Mouse (Mus musculus) midbrain, embryonic 10.5 days (tissue): ENCODE data around the gene Ceacam2. TPM values are rescaled to one million over a fixed set of nuclear protein-coding genes. Genes with fewer than 3 reads are reported as not detected.
"Not testable (repeated sequence)": the region's sequence is repeated elsewhere in the genome, so short reads cannot be mapped to it uniquely, and the experiment has no call there.

Experiments used
- DNase-seq: peaks from one replicate; pipeline ENCODE4 v3.0.0-alpha.2; 2017; ENCODE audit warnings: low spot score
- H3K27ac ChIP-seq: fragments of 300-500 bp; sonication (generic); replicated peaks from 2 replicates; pipeline ENCODE4 v1.5.1; 2016; ENCODE audit warnings: mild to moderate bottlenecking
- H3K27me3 ChIP-seq: fragments of 300-500 bp; sonication (generic); 2 replicates; pipeline ENCODE4 v1.6.1; 2016; ENCODE audit warnings: low read depth, mild to moderate bottlenecking; ENCODE audit not compliant: poor library complexity, severe bottlenecking
- H3K36me3 ChIP-seq: fragments of 300-500 bp; sonication (generic); 2 replicates; pipeline ENCODE4 v1.6.1; 2016; ENCODE audit warnings: mild to moderate bottlenecking, moderate library complexity
- H3K4me1 ChIP-seq: fragments of 300-500 bp; sonication (generic); 2 replicates; pipeline ENCODE4 v1.6.1; 2016
- H3K4me3 ChIP-seq: fragments of 300-500 bp; sonication (generic); 2 replicates; pipeline ENCODE4 v1.5.1; 2016; ENCODE audit warnings: mild to moderate bottlenecking, moderate library complexity
- H3K9me3 ChIP-seq: fragments of 300-500 bp; sonication (generic); replicated peaks from 2 replicates; pipeline ENCODE4 v1.6.1; 2016; ENCODE audit warnings: mild to moderate bottlenecking
- WGBS: fragments of 180-500 bp; shearing (Covaris S2); methylation state at CpG from one replicate; pipeline ENCODE4 v1.1.7; 2016; 5-methylcytosine and 5-hydroxymethylcytosine counted together
- polyA plus RNA-seq: library from polyadenylated mRNA; unstranded; fragments of >200 nt; fragmentation: Nextera tagmentation; extraction: Ambion mirVana; gene quantifications from 2 replicates; pipeline ENCODE4 v1.2.1, GENCODE M21; 2016

Gene Ceacam2
- polyA plus RNA-seq, 1 experiment from 2014 or later: not detected

DNA sequence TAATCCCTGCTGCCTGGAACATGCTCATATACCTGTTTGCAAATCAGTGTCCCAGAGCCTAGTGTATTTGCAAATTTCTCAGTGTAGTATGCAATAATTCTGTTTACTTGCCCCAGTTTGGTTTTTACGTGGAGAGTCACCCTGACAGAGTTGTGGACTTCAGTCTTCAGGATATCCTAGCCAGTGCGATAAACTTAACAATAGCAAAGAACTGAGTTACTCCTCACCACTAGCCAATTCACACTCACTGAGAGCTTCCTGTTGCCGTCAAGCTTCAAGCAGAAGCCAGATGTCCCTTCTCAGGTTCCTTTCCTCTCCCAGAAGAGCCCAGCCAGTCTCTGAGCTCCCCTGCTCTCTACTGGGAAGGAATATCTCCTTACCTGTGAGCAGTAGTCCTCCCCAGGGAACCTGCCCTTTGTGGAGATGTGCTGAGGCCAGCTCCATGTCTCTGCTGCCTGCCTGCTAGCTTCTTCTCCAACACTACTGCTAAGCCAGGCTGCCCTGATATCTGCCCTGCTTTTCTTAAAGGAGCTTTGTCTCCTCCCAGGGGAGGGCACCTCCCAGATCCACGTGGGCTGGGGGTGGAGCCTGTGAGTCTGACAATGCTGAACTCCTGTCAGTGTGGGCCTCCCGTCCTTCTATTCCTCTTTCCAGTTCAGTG, 62.4 kb downstream of the Ceacam2 start, which contains the start of gene Ceacam1:
Ceacam1 (minus strand) TSS at position 513 of the 661 bp plus-strand sequence.
- not testable (repeated sequence) for H3K27me3 ChIP-seq, H3K4me3 ChIP-seq, H3K4me1 ChIP-seq, H3K36me3 ChIP-seq, DNase-seq, H3K9me3 ChIP-seq, H3K27ac ChIP-seq
- 41% methylated on average over 5 of the region's 5 CpGs for WGBS

DNA sequence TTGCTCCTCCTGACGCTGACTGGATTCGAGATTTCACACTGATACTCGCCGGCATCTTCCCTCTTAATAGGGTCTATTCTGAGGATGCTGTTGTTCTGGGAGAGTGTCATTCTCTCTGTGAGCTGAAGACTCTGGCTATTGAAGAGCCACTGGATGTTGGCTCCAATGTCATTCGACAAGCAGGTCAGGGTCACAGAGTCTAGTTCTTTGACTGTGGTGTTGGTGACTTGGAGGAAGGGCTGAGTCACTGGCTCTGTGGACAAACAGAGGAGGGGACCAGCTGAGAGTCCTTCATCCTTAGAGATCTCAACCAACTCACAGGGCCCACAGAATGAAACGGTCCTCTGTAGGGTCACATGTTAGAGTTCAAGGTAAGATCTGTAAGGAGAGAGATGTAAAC, 67.8 kb downstream of the Ceacam2 start:
- H3K4me3 ChIP-seq: not testable (repeated sequence)
- WGBS: 89% methylated on average over 6 of the region's 6 CpGs

More for the DNA sequence above, 67.8 kb downstream of the Ceacam2 start:
- not testable (repeated sequence) for DNase-seq, H3K4me1 ChIP-seq, H3K9me3 ChIP-seq, H3K27me3 ChIP-seq, H3K36me3 ChIP-seq, H3K27ac ChIP-seq

Other genes with a start within 250 kb of the Ceacam2 start
- 293 and 325 TPM in 2 replicates for gene Pafah1b3, start 241.9 kb downstream of the Ceacam2 start, polyA plus RNA-seq
- 1.1 and 1.4 TPM in 2 replicates for gene Prr19, start 238.4 kb downstream of the Ceacam2 start, polyA plus RNA-seq
- gene Tmem145, start 233.8 kb downstream of the Ceacam2 start, polyA plus RNA-seq: 2.1 and 5.1 TPM in 2 replicates
- 13.9 and 14.9 TPM in 2 replicates for gene Megf8, start 222.7 kb downstream of the Ceacam2 start, polyA plus RNA-seq
- gene Cnfn, start 170.1 kb downstream of the Ceacam2 start, polyA plus RNA-seq: not detected in 2 replicates
- 4.7 and 7.0 TPM in 2 replicates for gene Lipe, start 141.1 kb downstream of the Ceacam2 start, polyA plus RNA-seq
- 0.31 and 0.37 TPM in 2 replicates for gene Cxcl17, start 127.0 kb downstream of the Ceacam2 start, polyA plus RNA-seq
- 0.53 and 0.61 TPM in 2 replicates for gene Ceacam1, start 62.3 kb downstream of the Ceacam2 start, polyA plus RNA-seq
- not detected in 2 replicates for gene Erich4, start 76.0 kb upstream of the Ceacam2 start, polyA plus RNA-seq
- 22.8 and 24.9 TPM in 2 replicates for gene Dmac2, start 79.6 kb upstream of the Ceacam2 start, polyA plus RNA-seq
- gene B3gnt8, start 86.8 kb upstream of the Ceacam2 start, polyA plus RNA-seq: 0.43 and 1.1 TPM in 2 replicates
- 45.2 and 48.2 TPM in 2 replicates for gene Bckdha, start 119.1 kb upstream of the Ceacam2 start, polyA plus RNA-seq
- gene Exosc5, start 119.3 kb upstream of the Ceacam2 start, polyA plus RNA-seq: 65.0 and 81.4 TPM in 2 replicates
- 2.7 and 3.2 TPM in 2 replicates for gene Tmem91, start 135.3 kb upstream of the Ceacam2 start, polyA plus RNA-seq
- 38.9 TPM in 2 replicates for gene B9d2, start 140.9 kb upstream of the Ceacam2 start, polyA plus RNA-seq
- 0.98 and 1.7 TPM in 2 replicates for gene Tgfb1, start 147.1 kb upstream of the Ceacam2 start, polyA plus RNA-seq
- 30.1 and 33.3 TPM in 2 replicates for gene Ccdc97, start 179.2 kb upstream of the Ceacam2 start, polyA plus RNA-seq
- gene Hnrnpul1, start 214.9 kb upstream of the Ceacam2 start, polyA plus RNA-seq: 55.2 and 61.8 TPM in 2 replicates
- gene Axl, start 248.8 kb upstream of the Ceacam2 start, polyA plus RNA-seq: 16.5 and 21.6 TPM in 2 replicates